Comparison of ENCODE assay signal across 11 mouse cellular contexts in genomic region chr2:165391561-165391960, GRCm38 (mm10). TPM values are rescaled to one million over a fixed set of nuclear protein-coding genes. Genes with fewer than 3 reads are reported as not detected.
DNase-seq lines count a peak whose midpoint lies in the region; ATAC-seq and TF ChIP-seq lines count a peak whose summit lies in the region.
"Had no signal": no experiment of that assay in that cellular context is flagged by ENCODE, and none has a peak within 500 bp of the region (broad histone marks: within the 10 kb centered on the region; RNA-seq: fewer than 3 reads in every experiment).

No protein-coding gene starts in this region.

- H3K4me3 ChIP-seq in spleen, adult 2 months (ENCODE audit: extremely low read depth, insufficient read depth, insufficient read length): no peak overlapping the region
- no peak overlapping the region for H3K4me3 ChIP-seq in embryonic facial prominence, embryonic 10.5 days
- H3K4me3 ChIP-seq in lung, postnatal 0 days (ENCODE audit: low read depth, low read length): no peak overlapping the region
- H3K4me3 ChIP-seq: midbrain, embryonic 12.5 days had no signal

- peak; percentile 46; the same call in 1 of the 2 replicates for TF ChIP-seq CTCF in spleen, adult 2 months (IDR thresholded peaks at IDR 0.05; ENCODE audit: extremely low read depth, insufficient read depth, insufficient read length, insufficient replicate concordance)
- peak; percentile 92 for TF ChIP-seq CTCF in lung, postnatal 0 days (IDR thresholded peaks at IDR 0.05)

- DNase-seq in adrenal gland, adult 2 months: peak; percentile 59
- DNase-seq in adrenal gland, postnatal 4 days (ENCODE audit: low spot score in 2 of 2): no peak
- no peak for DNase-seq in spleen, adult 2 months (ENCODE audit: low read depth in 1 of 2, low spot score in 2 of 2)
- DNase-seq in spleen, adult 12 weeks (ENCODE audit: low spot score): no peak
- DNase-seq in embryonic facial prominence, embryonic 10.5 days (ENCODE audit: low spot score): peak; percentile 76
- DNase-seq in kidney, postnatal 14 days: peak; percentile 72
- DNase-seq in lung, postnatal 0 days (ENCODE audit: low spot score): peak; percentile 82
- peak; percentile 69 for DNase-seq in telencephalon, adult 2 months (ENCODE audit: low read depth, low spot score)

- WGBS in spleen, adult 2 months: 23% methylated on average over 8 of the region's 8 CpGs
- 15% methylated on average over 8 of the region's 8 CpGs for WGBS in embryonic facial prominence, embryonic 10.5 days
- WGBS in lung, postnatal 0 days: 14% methylated on average over 8 of the region's 8 CpGs

- TF ChIP-seq EP300 in lung, postnatal 0 days (IDR thresholded peaks at IDR 0.05): no peak

- no peak overlapping the region for H3K27ac ChIP-seq in spleen, adult 2 months (ENCODE audit: insufficient read depth, low read length)
- H3K27ac ChIP-seq in embryonic facial prominence, embryonic 10.5 days (replicated peaks): peak overlapping the region; percentile 42; the same call in 1 of the 2 replicates
- H3K27ac ChIP-seq in lung, postnatal 0 days (ENCODE audit: low read length): no peak overlapping the region
- H3K27ac ChIP-seq: midbrain, embryonic 12.5 days had no signal

- H3K9me3 ChIP-seq in embryonic facial prominence, embryonic 10.5 days: no peaks in the 10 kb centered on the region
- no peaks in the 10 kb centered on the region for H3K9me3 ChIP-seq in lung, postnatal 0 days (ENCODE audit: low read length)
- H3K9me3 ChIP-seq: midbrain, embryonic 12.5 days had no signal

- peak; percentile 22; the same call in 1 of the 2 replicates for ATAC-seq in lung, postnatal 0 days

- H3K36me3 ChIP-seq in spleen, adult 2 months (ENCODE audit: control insufficient read depth, insufficient read depth, low read length): no peaks in the 10 kb centered on the region
- peaks cover 4% of the 10 kb centered on the region for H3K36me3 ChIP-seq in embryonic facial prominence, embryonic 10.5 days (replicated peaks)
- no peaks in the 10 kb centered on the region for H3K36me3 ChIP-seq in lung, postnatal 0 days (ENCODE audit: insufficient read depth, low read length)

- no peak overlapping the region for H3K9ac ChIP-seq in lung, postnatal 0 days (replicated peaks; ENCODE audit: low read depth)
- H3K9ac ChIP-seq: midbrain, embryonic 12.5 days had no signal

- no peaks in the 10 kb centered on the region for H3K27me3 ChIP-seq in spleen, adult 2 months (ENCODE audit: control insufficient read depth, insufficient read depth, low read length)
- H3K27me3 ChIP-seq in embryonic facial prominence, embryonic 10.5 days (replicated peaks; ENCODE audit: low read depth, poor library complexity, severe bottlenecking): no peaks in the 10 kb centered on the region
- no peaks in the 10 kb centered on the region for H3K27me3 ChIP-seq in lung, postnatal 0 days (replicated peaks; ENCODE audit: insufficient read depth, low read length)
- H3K27me3 ChIP-seq: midbrain, embryonic 12.5 days had no signal

- H3K4me1 ChIP-seq in spleen, adult 2 months (ENCODE audit: control insufficient read depth, insufficient read depth, insufficient read length): no peaks in the 10 kb centered on the region; the same call in 1 of the 2 replicates
- peaks cover 29% of the 10 kb centered on the region for H3K4me1 ChIP-seq in embryonic facial prominence, embryonic 10.5 days
- H3K4me1 ChIP-seq in lung, postnatal 0 days (ENCODE audit: insufficient read depth, low read depth, low read length): 0 out of 2 replicates have a peak, but pooled peaks cover 6% of the 10 kb centered on the region

- no peak for TF ChIP-seq POLR2A in spleen, adult 2 months (IDR thresholded peaks at IDR 0.05; ENCODE audit: low read depth, low read length)

- H3K4me2 ChIP-seq in lung, postnatal 0 days (replicated peaks; ENCODE audit: low read depth, low read length): no peak overlapping the region
- H3K4me2 ChIP-seq: midbrain, embryonic 12.5 days had no signal

RNA-seq across cellular contexts. Expression of gene Zfp334, which starts 3.5 kb away (rescaled TPM):
- 1 to 10 TPM; 4.3 to 5.0 TPM for total RNA-seq in adrenal gland, adult 2 months (2021)
- 1.1 and 1.3 TPM in 2 replicates for polyA plus RNA-seq in adrenal gland, adult 2 months (2012; rRNA removed)
- 1 to 10 TPM; 8.9 to 9.1 TPM for total RNA-seq in adrenal gland, postnatal 4 days (2021)
- polyA plus RNA-seq in spleen, adult 2 months (2012; rRNA removed): 0.39 and 0.47 TPM in 2 replicates
- polyA plus RNA-seq in embryonic facial prominence, embryonic 10.5 days (2016; fragmentation: Nextera tagmentation; extraction: Ambion mirVana): 20.8 and 21.6 TPM in 2 replicates
- polyA plus RNA-seq in lung, postnatal 0 days (2015; fragmentation: Nextera tagmentation; extraction: Ambion mirVana): 2.5 and 2.6 TPM in 2 replicates

RNA-seq across cellular contexts. Expression of gene Ocstamp, which starts 8.6 kb away (rescaled TPM):
- under 1 TPM; 0.12 to 0.38 TPM for total RNA-seq in adrenal gland, adult 2 months (2021)
- polyA plus RNA-seq in adrenal gland, adult 2 months (2012; rRNA removed): 0.55 and 0.64 TPM in 2 replicates
- total RNA-seq in adrenal gland, postnatal 4 days (2021): under 1 TPM; 0.08 to 0.45 TPM
- 1.6 and 1.7 TPM in 2 replicates for polyA plus RNA-seq in spleen, adult 2 months (2012; rRNA removed)
- polyA plus RNA-seq in embryonic facial prominence, embryonic 10.5 days (2016; fragmentation: Nextera tagmentation; extraction: Ambion mirVana): 0.06 and 0.18 TPM in 2 replicates
- 0.15 and 0.20 TPM in 2 replicates for polyA plus RNA-seq in lung, postnatal 0 days (2015; fragmentation: Nextera tagmentation; extraction: Ambion mirVana)

RNA-seq across cellular contexts. Expression of gene Zfp663, which starts 23.0 kb away (rescaled TPM):
- not detected for total RNA-seq in adrenal gland, adult 2 months (2021)
- not detected in 2 replicates for polyA plus RNA-seq in adrenal gland, adult 2 months (2012; rRNA removed)
- under 1 TPM in 1 of 2 experiments, not detected in 1; 0.34 TPM for total RNA-seq in adrenal gland, postnatal 4 days (2021)
- 0.13 TPM in 1 of 2 replicates, not detected in the other for polyA plus RNA-seq in spleen, adult 2 months (2012; rRNA removed)
- polyA plus RNA-seq in embryonic facial prominence, embryonic 10.5 days (2016; fragmentation: Nextera tagmentation; extraction: Ambion mirVana): 3.0 and 3.2 TPM in 2 replicates
- polyA plus RNA-seq in lung, postnatal 0 days (2015; fragmentation: Nextera tagmentation; extraction: Ambion mirVana): 1.2 and 2.0 TPM in 2 replicates
- total RNA-seq: ES-E14; gastrocnemius, adult 8-10 months had no signal

Comparison
In these comparisons a context has a peak if more than half of its experiments do, and no peak if none do; other contexts are left out.
1. DNase-seq: peak in adrenal gland, adult 2 months (single experiment), embryonic facial prominence, embryonic 10.5 days (single experiment), kidney, postnatal 14 days (single experiment), lung, postnatal 0 days (single experiment) and telencephalon, adult 2 months (single experiment); none in adrenal gland, postnatal 4 days (0 of 2), spleen, adult 2 months (0 of 2) and spleen, adult 12 weeks (single experiment).